21 mouse cellular contexts compared by ENCODE assay signal in the genomic region with DNA sequence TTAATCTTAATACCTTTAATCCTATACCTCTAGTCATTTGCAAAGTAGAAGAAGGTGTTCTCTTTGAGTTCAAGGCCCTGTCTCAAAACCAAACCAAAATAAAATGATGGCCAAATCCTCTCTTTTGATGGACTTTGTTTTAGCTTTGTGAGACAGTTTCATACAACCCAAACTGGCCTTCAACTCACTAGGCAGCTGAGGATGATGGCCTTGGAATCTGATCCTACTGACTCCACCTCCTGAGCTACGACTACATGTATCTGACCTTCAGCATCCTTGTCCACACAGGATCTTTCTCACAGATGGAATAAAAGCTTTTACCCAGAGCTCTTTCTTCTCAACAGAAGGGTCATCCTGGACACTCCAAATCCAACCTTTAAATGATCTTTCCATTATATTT. TPM values are rescaled to one million over a fixed set of nuclear protein-coding genes. Genes with fewer than 3 reads are reported as not detected.
A peak's percentile ranks its signal among the peaks of the same experiment; 100 is the strongest.
DNase-seq lines count a peak whose midpoint lies in the region; ATAC-seq and TF ChIP-seq lines count a peak whose summit lies in the region.
"Had no signal": no experiment of that assay in that cellular context is flagged by ENCODE, and none has a peak within 500 bp of the region (broad histone marks: within the 10 kb centered on the region; RNA-seq: fewer than 3 reads in every experiment).

No protein-coding gene starts in this region.

- H3K9me3 ChIP-seq in liver, postnatal 0 days (ENCODE audit: low read length) = no peaks in the 10 kb centered on the region
- no peaks in the 10 kb centered on the region for H3K9me3 ChIP-seq in midbrain, embryonic 11.5 days (ENCODE audit: control insufficient read depth, low read length)
- H3K9me3 ChIP-seq in midbrain, embryonic 10.5 days (replicated peaks) = no peaks in the 10 kb centered on the region
- H3K9me3 ChIP-seq: G1E had no signal

- H3K4me2 ChIP-seq in liver, postnatal 0 days (ENCODE audit: low read depth, low read length) = no peak overlapping the region
- H3K4me2 ChIP-seq in midbrain, embryonic 11.5 days = no peak overlapping the region

- H3K9ac ChIP-seq in liver, adult 2 months (ENCODE audit: low read depth, low read length) = no peak overlapping the region
- H3K9ac ChIP-seq in liver, postnatal 0 days (replicated peaks) = no peak overlapping the region
- H3K9ac ChIP-seq in midbrain, embryonic 11.5 days (ENCODE audit: low read length) = no peak overlapping the region

- peak; percentile 35 for DNase-seq in adrenal gland, adult 2 months
- no peak for DNase-seq in adrenal gland, postnatal 14 days
- DNase-seq in liver, adult 2 months (ENCODE audit: extremely low read depth, low read depth, low spot score) = peak; percentile 70
- no peak for DNase-seq in liver, postnatal 0 days
- DNase-seq in midbrain, embryonic 11.5 days (ENCODE audit: low spot score, missing footprints) = peak; percentile 45
- DNase-seq in midbrain, embryonic 10.5 days (ENCODE audit: low spot score) = no peak
- DNase-seq: adrenal gland, adult 8-10 months; adrenal gland, postnatal 10 days; adrenal gland, postnatal 25 days; adrenal gland, postnatal 36 days; B cell, adult 2 months; cerebellum, adult 11 months; cerebellum, adult 11-12 months; cerebellum, adult 18-20 months; cerebellum, adult 2 months; cerebellum, adult 8-10 months had no signal

- no peak overlapping the region for H3K27ac ChIP-seq in liver, adult 2 months (replicated peaks; ENCODE audit: insufficient read depth, low read depth, low read length)
- no peak overlapping the region for H3K27ac ChIP-seq in liver, postnatal 0 days (ENCODE audit: low read depth)
- H3K27ac ChIP-seq in midbrain, embryonic 11.5 days (ENCODE audit: low read depth, low read length) = no peak overlapping the region
- no peak overlapping the region for H3K27ac ChIP-seq in midbrain, embryonic 10.5 days (replicated peaks)

- TF ChIP-seq POLR2A in liver, adult 2 months (IDR thresholded peaks at IDR 0.05; ENCODE audit: extremely low read depth, insufficient read depth, low read length) = no peak

- no peak for TF ChIP-seq CTCF in liver, adult 2 months (IDR thresholded peaks at IDR 0.05; ENCODE audit: low read depth, low read length)
- TF ChIP-seq CTCF in liver, postnatal 0 days (IDR thresholded peaks at IDR 0.05; ENCODE audit: low read depth) = no peak

- H3K4me1 ChIP-seq in liver, adult 2 months (ENCODE audit: control insufficient read depth, insufficient read depth, low read length) = peaks cover 3% of the 10 kb centered on the region
- no peaks in the 10 kb centered on the region for H3K4me1 ChIP-seq in liver, postnatal 0 days (ENCODE audit: insufficient read depth)
- no peaks in the 10 kb centered on the region for H3K4me1 ChIP-seq in midbrain, embryonic 11.5 days (ENCODE audit: control insufficient read depth, insufficient read depth, low read length)
- no peaks in the 10 kb centered on the region for H3K4me1 ChIP-seq in midbrain, embryonic 10.5 days

- H3K27me3 ChIP-seq in liver, adult 2 months (ENCODE audit: control insufficient read depth, insufficient read depth, low read length) = no peaks in the 10 kb centered on the region
- no peaks in the 10 kb centered on the region for H3K27me3 ChIP-seq in liver, postnatal 0 days (ENCODE audit: insufficient read depth, low read length)
- H3K27me3 ChIP-seq in midbrain, embryonic 11.5 days (ENCODE audit: control insufficient read depth, insufficient read depth, low read length) = no peaks in the 10 kb centered on the region
- H3K27me3 ChIP-seq in midbrain, embryonic 10.5 days (ENCODE audit: low read depth, poor library complexity, severe bottlenecking) = no peaks in the 10 kb centered on the region
- H3K27me3 ChIP-seq: CH12.LX, Patski had no signal

- no peak overlapping the region for H3K4me3 ChIP-seq in liver, adult 2 months (ENCODE audit: insufficient read depth, low read depth, low read length)
- no peak overlapping the region for H3K4me3 ChIP-seq in liver, postnatal 0 days (ENCODE audit: low read depth, low read length)
- no peak overlapping the region for H3K4me3 ChIP-seq in midbrain, embryonic 11.5 days (ENCODE audit: low read depth, low read length)
- no peak overlapping the region for H3K4me3 ChIP-seq in midbrain, embryonic 10.5 days

- no peak for TF ChIP-seq EP300 in liver, postnatal 0 days (IDR thresholded peaks at IDR 0.05; ENCODE audit: low read depth)

- peaks cover 53% of the 10 kb centered on the region for H3K36me3 ChIP-seq in liver, adult 2 months (ENCODE audit: control insufficient read depth, insufficient read depth, low read length)
- H3K36me3 ChIP-seq in liver, postnatal 0 days (replicated peaks; ENCODE audit: insufficient read depth, low read length) = peaks cover 56% of the 10 kb centered on the region
- H3K36me3 ChIP-seq in midbrain, embryonic 11.5 days (ENCODE audit: control insufficient read depth, insufficient read depth, low read length) = peaks cover 4% of the 10 kb centered on the region; the same call in 1 of the 2 replicates
- peaks cover 64% of the 10 kb centered on the region for H3K36me3 ChIP-seq in midbrain, embryonic 10.5 days

- 16% methylated on average over 1 of the region's 1 CpGs for WGBS in liver, adult 2 months
- 63% methylated on average over 1 of the region's 1 CpGs for WGBS in liver, postnatal 0 days (ENCODE audit: insufficient replicate concordance)
- WGBS in midbrain, embryonic 11.5 days = 93% methylated on average over 1 of the region's 1 CpGs
- WGBS in midbrain, embryonic 10.5 days = 91% methylated on average over 1 of the region's 1 CpGs

- peaks cover 27% of the 10 kb centered on the region for H3K79me2 ChIP-seq in liver, adult 2 months (ENCODE audit: control insufficient read depth, insufficient read depth, low read length)

- no peak for ATAC-seq in liver, postnatal 0 days
- ATAC-seq in midbrain, embryonic 11.5 days (ENCODE audit: low FRiP score) = no peak
- ATAC-seq: activated CD4-positive, CD25-positive, alpha-beta regulatory T cell, adult 4 months; CD4-positive, CD25-positive, alpha-beta regulatory T cell, adult 4 months; Patski had no signal

RNA-seq across cellular contexts. Expression of gene Ube2h, which starts 48.5 kb away (rescaled TPM):
- 100 to 1,000 TPM in 1 of 2 experiments, 10 to 100 TPM in 1; 94.9 to 150 TPM for total RNA-seq in adrenal gland, adult 2 months (2021)
- 129 and 162 TPM in 2 replicates for polyA plus RNA-seq in adrenal gland, adult 2 months (2012; rRNA removed)
- total RNA-seq in adrenal gland, postnatal 14 days (2021) = 116 and 124 TPM in 2 replicates
- total RNA-seq in liver, adult 2 months (2014; rRNA removed) = 30.7 and 30.9 TPM in 2 replicates
- 43.3 and 57.2 TPM in 2 replicates for polyA plus RNA-seq in liver, adult 2 months (2012; rRNA removed)
- 18.2 and 23.5 TPM in 2 replicates for polyA plus RNA-seq in liver, postnatal 0 days (2015; fragmentation: Nextera tagmentation; extraction: Ambion mirVana)
- 52.3 and 53.6 TPM in 2 replicates for polyA plus RNA-seq in midbrain, embryonic 11.5 days (2014; fragmentation: Nextera tagmentation; extraction: Ambion mirVana)
- 29.0 and 35.1 TPM in 2 replicates for polyA plus RNA-seq in midbrain, embryonic 10.5 days (2016; fragmentation: Nextera tagmentation; extraction: Ambion mirVana)

Comparison
In these comparisons a context has a peak if more than half of its experiments do, and no peak if none do; other contexts are left out.
1. DNase-seq: peak in adrenal gland, adult 2 months (single experiment), liver, adult 2 months (single experiment) and midbrain, embryonic 11.5 days (single experiment); none in adrenal gland, postnatal 14 days (single experiment), liver, postnatal 0 days (single experiment) and midbrain, embryonic 10.5 days (single experiment).